Mouse (Mus musculus) C2C12 (cell line): ENCODE data around the gene Etv6. TPM values are rescaled to one million over a fixed set of nuclear protein-coding genes. Genes with fewer than 3 reads are reported as not detected.

Experiments used
- H3K27me3 ChIP-seq: one replicate; pipeline ENCODE4 v1.6.1; 2011; ENCODE audit not compliant: control insufficient read depth, insufficient read depth, insufficient read length
- H3K36me3 ChIP-seq: one replicate; pipeline ENCODE4 v1.6.1; 2011; ENCODE audit not compliant: control insufficient read depth, insufficient read depth
- H3K4me3 ChIP-seq: one replicate; pipeline ENCODE4 v1.5.1; 2011; ENCODE audit warnings: mild to moderate bottlenecking, control low read depth; ENCODE audit not compliant: poor library complexity, insufficient read depth, severe bottlenecking
- H3K79me2 ChIP-seq: one replicate; pipeline ENCODE4 v1.6.1; 2011; ENCODE audit not compliant: control insufficient read depth, insufficient read depth
- H3K79me3 ChIP-seq: one replicate; pipeline ENCODE4 v1.6.1; 2011; ENCODE audit warnings: low read depth, control low read depth
- H3ac ChIP-seq: one replicate; pipeline ENCODE3; 2011; ENCODE audit warnings: low read depth; ENCODE audit not compliant: control insufficient read depth, insufficient read length
- CEBPB ChIP-seq: IDR thresholded peaks from one replicate; pipeline ENCODE4 v1.6.1; 2011; ENCODE audit warnings: low read depth, mild to moderate bottlenecking, control low read depth, moderate library complexity
- CTCF ChIP-seq: IDR thresholded peaks from one replicate; pipeline ENCODE4 v1.5.1; 2011; ENCODE audit not compliant: control insufficient read depth, insufficient read depth, insufficient read length
- FOSL1 ChIP-seq: IDR thresholded peaks from one replicate; pipeline ENCODE4 v1.8.0; 2011; ENCODE audit warnings: mild to moderate bottlenecking, low read length; ENCODE audit not compliant: poor library complexity, insufficient read depth, severe bottlenecking
- MAX ChIP-seq: IDR thresholded peaks from one replicate; pipeline ENCODE4 v1.6.1; 2011; ENCODE audit warnings: mild to moderate bottlenecking, control low read depth
- MYOD1 ChIP-seq: IDR thresholded peaks from one replicate; pipeline ENCODE4 v1.6.1; 2011; ENCODE audit warnings: low read depth; ENCODE audit not compliant: control insufficient read depth, insufficient read length
- MYOG ChIP-seq: IDR thresholded peaks from one replicate; pipeline ENCODE4 v1.6.1; 2011; ENCODE audit not compliant: control insufficient read depth, insufficient read length; ENCODE audit errors: extremely low read depth
- USF1 ChIP-seq: IDR thresholded peaks from one replicate; pipeline ENCODE4 v1.6.1; 2011; ENCODE audit warnings: low read depth, mild to moderate bottlenecking, control low read depth, moderate library complexity
- polyA plus RNA-seq: library from polyadenylated mRNA; unstranded; fragments of >200 nt; fragmentation: generic; extraction: Trizol; gene quantifications from one replicate; pipeline ENCODE4 v1.2.1, GENCODE M21; 2012; ENCODE audit warnings: missing spikeins

Gene Etv6
- polyA plus RNA-seq, 1 experiment, result 8.5 TPM

- no peaks in the 10 kb centered on the region for H3K27me3 ChIP-seq
- no peak overlapping the region for H3ac ChIP-seq
- H3K4me3 ChIP-seq, result no peak overlapping the region
- H3K36me3 ChIP-seq, result peaks cover 9% of the 10 kb centered on the region
- TF ChIP-seq CTCF (no peak), MAX (no peak)
- no peaks in the 10 kb centered on the region for H3K79me3 ChIP-seq
- no peaks in the 10 kb centered on the region for H3K79me2 ChIP-seq
Measured at GRCm38 (mm10) chr6:134244071-134244470, 208.6 kb downstream of the Etv6 start.

GRCm38 (mm10) chr6:134246109-134246508, 210.6 kb downstream of the Etv6 start:
- Histone ChIP-seq H3K4me3 (no peak overlapping the region), H3K79me3 (no peaks in the 10 kb centered on the region), H3K27me3 (no peaks in the 10 kb centered on the region), H3ac (no peak overlapping the region), H3K36me3 (peaks cover 10% of the 10 kb centered on the region), H3K79me2 (no peaks in the 10 kb centered on the region)
- TF ChIP-seq MYOG (no peak), CTCF (no peak), MAX (no peak), USF1 (no peak), FOSL1 (no peak), MYOD1 (no peak), CEBPB (no peak)

- Histone ChIP-seq H3K4me3 (no peak overlapping the region), H3K79me2 (no peaks in the 10 kb centered on the region), H3K36me3 (peaks cover 10% of the 10 kb centered on the region), H3K79me3 (no peaks in the 10 kb centered on the region), H3K27me3 (no peaks in the 10 kb centered on the region), H3ac (no peak overlapping the region)
- TF ChIP-seq CTCF (no peak), MYOG (no peak), FOSL1 (no peak), MAX (no peak), USF1 (no peak), MYOD1 (no peak), CEBPB (no peak)
Measured at GRCm38 (mm10) chr6:134247324-134247723, 211.8 kb downstream of the Etv6 start.

GRCm38 (mm10) chr6:134248720-134249119, 213.2 kb downstream of the Etv6 start:
- H3K27me3 ChIP-seq, result no peaks in the 10 kb centered on the region
- H3ac ChIP-seq, result no peak overlapping the region
- peaks cover 10% of the 10 kb centered on the region for H3K36me3 ChIP-seq
- no peaks in the 10 kb centered on the region for H3K79me2 ChIP-seq
- TF ChIP-seq CEBPB, result no peak
- no peak for TF ChIP-seq MAX
- no peak for TF ChIP-seq USF1
- no peak for TF ChIP-seq CTCF
- TF ChIP-seq MYOG, result no peak
- TF ChIP-seq FOSL1, result no peak
- TF ChIP-seq MYOD1, result no peak
- no peak overlapping the region for H3K4me3 ChIP-seq
- H3K79me3 ChIP-seq, result no peaks in the 10 kb centered on the region

GRCm38 (mm10) chr6:134250764-134251163, 215.3 kb downstream of the Etv6 start:
- Histone ChIP-seq H3K4me3 (no peak overlapping the region), H3ac (no peak overlapping the region), H3K36me3 (peaks cover 14% of the 10 kb centered on the region), H3K27me3 (no peaks in the 10 kb centered on the region), H3K79me2 (no peaks in the 10 kb centered on the region), H3K79me3 (no peaks in the 10 kb centered on the region)
- TF ChIP-seq CEBPB (no peak), MYOD1 (no peak), FOSL1 (no peak), MAX (no peak), MYOG (no peak)

GRCm38 (mm10) chr6:134251364-134251763, 215.9 kb downstream of the Etv6 start:
- no peaks in the 10 kb centered on the region for H3K79me3 ChIP-seq
- no peak overlapping the region for H3K4me3 ChIP-seq
- no peaks in the 10 kb centered on the region for H3K79me2 ChIP-seq
- no peaks in the 10 kb centered on the region for H3K27me3 ChIP-seq
- no peak overlapping the region for H3ac ChIP-seq
- TF ChIP-seq CEBPB (no peak), CTCF (no peak), MYOD1 (no peak), USF1 (no peak), FOSL1 (no peak), MYOG (no peak), MAX (no peak)
- H3K36me3 ChIP-seq, result peaks cover 14% of the 10 kb centered on the region
